Mouse (Mus musculus): Measurements from ENCODE around the gene Lrrk2. TPM values are rescaled to one million over a fixed set of nuclear protein-coding genes. Genes with fewer than 3 reads are reported as not detected.
A peak's percentile ranks its signal among the peaks of the same experiment; 100 is the strongest.

Lrrk2 gene
- polyA plus RNA-seq, 1 experiment from 2014 or later = 1.4 TPM

- Histone ChIP-seq H3K4me3 (no peak overlapping the region), H3K4me2 (no peak overlapping the region), H3K36me3 (ENCODE audit: poor library complexity, severe bottlenecking) (no peaks in the 10 kb centered on the region), H3K27me3 (no peaks in the 10 kb centered on the region), H3K9ac (no peak overlapping the region), H3K4me1 (no peaks in the 10 kb centered on the region), H3K9me3 (replicated peaks) (0 out of 2 replicates have a peak, but pooled peaks cover 2% of the 10 kb centered on the region), H3K27ac (no peak overlapping the region)
- WGBS = 97% methylated on average over 2 of the region's 2 CpGs
- no peak for ATAC-seq
These were observed 20.9 kb downstream of the Lrrk2 start for GRCm38 (mm10) chr15:91693856-91694255.

- Histone ChIP-seq H3K4me3 (no peak overlapping the region), H3K9ac (no peak overlapping the region), H3K27me3 (no peaks in the 10 kb centered on the region), H3K4me1 (peaks cover 6% of the 10 kb centered on the region), H3K9me3 (replicated peaks) (no peaks in the 10 kb centered on the region), H3K36me3 (ENCODE audit: poor library complexity, severe bottlenecking) (no peaks in the 10 kb centered on the region), H3K4me2 (no peak overlapping the region), H3K27ac (no peak overlapping the region)
- ATAC-seq = no peak
- WGBS = 46% methylated on average over 1 of the region's 1 CpGs
These were observed 27.9 kb downstream of the Lrrk2 start for GRCm38 (mm10) chr15:91700841-91701240.

GRCm38 (mm10) chr15:91702991-91703715, 30.2 kb downstream of the Lrrk2 start:
- 50% methylated on average over 8 of the region's 8 CpGs for WGBS
- ATAC-seq = peak; percentile 38; the same call in 1 of the 2 replicates

GRCm38 (mm10) chr15:91704091-91704490, 31.1 kb downstream of the Lrrk2 start:
- Histone ChIP-seq H3K4me1 (peaks cover 6% of the 10 kb centered on the region), H3K9me3 (replicated peaks) (no peaks in the 10 kb centered on the region), H3K27ac (no peak overlapping the region), H3K4me2 (no peak overlapping the region), H3K36me3 (ENCODE audit: poor library complexity, severe bottlenecking) (no peaks in the 10 kb centered on the region), H3K27me3 (no peaks in the 10 kb centered on the region), H3K4me3 (no peak overlapping the region), H3K9ac (no peak overlapping the region)
- ATAC-seq = no peak
- WGBS = 76% methylated on average over 7 of the region's 7 CpGs

More at GRCm38 (mm10) chr15:91702991-91703715, 30.2 kb downstream of the Lrrk2 start:
- H3K4me2 ChIP-seq = no peak overlapping the region
- H3K4me1 ChIP-seq = peaks cover 6% of the 10 kb centered on the region
- H3K27me3 ChIP-seq = no peaks in the 10 kb centered on the region
- H3K9ac ChIP-seq = no peak overlapping the region
- H3K27ac ChIP-seq = no peak overlapping the region
- H3K4me3 ChIP-seq = no peak overlapping the region
- H3K9me3 ChIP-seq (replicated peaks) = no peaks in the 10 kb centered on the region
- H3K36me3 ChIP-seq (ENCODE audit: poor library complexity, severe bottlenecking) = no peaks in the 10 kb centered on the region

- peak; percentile 58; the same call in 1 of the 2 replicates for ATAC-seq
- 26% methylated on average over 29 of the region's 29 CpGs for WGBS
- Histone ChIP-seq H3K27ac (no peak overlapping the region), H3K4me1 (no peaks in the 10 kb centered on the region), H3K4me3 (peak overlapping the region; percentile 30), H3K36me3 (ENCODE audit: poor library complexity, severe bottlenecking) (no peaks in the 10 kb centered on the region), H3K4me2 (peak overlapping the region; percentile 51), H3K27me3 (no peaks in the 10 kb centered on the region), H3K9me3 (replicated peaks) (no peaks in the 10 kb centered on the region), H3K9ac (no peak overlapping the region)
These were observed 36.5 kb downstream of the Lrrk2 start for GRCm38 (mm10) chr15:91709207-91710130.

- ATAC-seq = no peak
- Histone ChIP-seq H3K9ac (no peak overlapping the region), H3K4me1 (no peaks in the 10 kb centered on the region), H3K9me3 (replicated peaks) (no peaks in the 10 kb centered on the region), H3K36me3 (ENCODE audit: poor library complexity, severe bottlenecking) (no peaks in the 10 kb centered on the region), H3K4me3 (no peak overlapping the region), H3K27me3 (no peaks in the 10 kb centered on the region), H3K4me2 (no peak overlapping the region), H3K27ac (no peak overlapping the region)
- 80% methylated on average over 14 of the region's 14 CpGs for WGBS
These were observed 62.4 kb downstream of the Lrrk2 start for GRCm38 (mm10) chr15:91735216-91735922.

- no peak for ATAC-seq
- H3K4me2 ChIP-seq = no peak overlapping the region
- H3K27ac ChIP-seq = no peak overlapping the region
- H3K9me3 ChIP-seq (replicated peaks) = no peaks in the 10 kb centered on the region
- no peak overlapping the region for H3K9ac ChIP-seq
- no peaks in the 10 kb centered on the region for H3K27me3 ChIP-seq
- no peaks in the 10 kb centered on the region for H3K36me3 ChIP-seq (ENCODE audit: poor library complexity, severe bottlenecking)
- H3K4me1 ChIP-seq = no peaks in the 10 kb centered on the region
- WGBS = 48% methylated on average over 15 of the region's 15 CpGs
- no peak overlapping the region for H3K4me3 ChIP-seq
These were observed 64.0 kb downstream of the Lrrk2 start for GRCm38 (mm10) chr15:91736791-91737533.

GRCm38 (mm10) chr15:91738808-91739207, 65.8 kb downstream of the Lrrk2 start:
- Histone ChIP-seq H3K9ac (no peak overlapping the region), H3K27me3 (no peaks in the 10 kb centered on the region), H3K36me3 (ENCODE audit: poor library complexity, severe bottlenecking) (no peaks in the 10 kb centered on the region), H3K4me2 (no peak overlapping the region), H3K4me1 (no peaks in the 10 kb centered on the region), H3K27ac (no peak overlapping the region), H3K4me3 (no peak overlapping the region), H3K9me3 (replicated peaks) (no peaks in the 10 kb centered on the region)
- no peak for ATAC-seq
- 69% methylated on average over 9 of the region's 9 CpGs for WGBS

GRCm38 (mm10) chr15:91745501-91745900, 72.5 kb downstream of the Lrrk2 start:
- Histone ChIP-seq H3K27me3 (no peaks in the 10 kb centered on the region), H3K27ac (no peak overlapping the region), H3K4me2 (no peak overlapping the region), H3K9ac (no peak overlapping the region), H3K4me1 (no peaks in the 10 kb centered on the region), H3K9me3 (replicated peaks) (no peaks in the 10 kb centered on the region), H3K36me3 (ENCODE audit: poor library complexity, severe bottlenecking) (no peaks in the 10 kb centered on the region), H3K4me3 (no peak overlapping the region)
- no peak for ATAC-seq
- 83% methylated on average over 4 of the region's 4 CpGs for WGBS

GRCm38 (mm10) chr15:91752111-91752510, 79.1 kb downstream of the Lrrk2 start:
- 62% methylated on average over 12 of the region's 12 CpGs for WGBS
- H3K9ac ChIP-seq = no peak overlapping the region

GRCm38 (mm10) chr15:91753378-91754080, 80.6 kb downstream of the Lrrk2 start:
- 0 out of 2 replicates have a peak, but pooled peaks cover 4% of the 10 kb centered on the region for H3K4me1 ChIP-seq
- ATAC-seq = peak; percentile 43; the same call in 1 of the 2 replicates
- H3K4me3 ChIP-seq = no peak overlapping the region
- no peak overlapping the region for H3K4me2 ChIP-seq
- WGBS = 71% methylated on average over 14 of the region's 14 CpGs
- H3K27ac ChIP-seq = peak overlapping the region; percentile 35; the same call in 1 of the 2 replicates
- H3K9me3 ChIP-seq (replicated peaks) = no peaks in the 10 kb centered on the region
- no peaks in the 10 kb centered on the region for H3K36me3 ChIP-seq (ENCODE audit: poor library complexity, severe bottlenecking)
- H3K9ac ChIP-seq = no peak overlapping the region
- no peaks in the 10 kb centered on the region for H3K27me3 ChIP-seq

More at GRCm38 (mm10) chr15:91752111-91752510, 79.1 kb downstream of the Lrrk2 start:
- no peak overlapping the region for H3K27ac ChIP-seq
- H3K4me3 ChIP-seq = no peak overlapping the region
- H3K4me2 ChIP-seq = no peak overlapping the region
- ATAC-seq = no peak
- no peaks in the 10 kb centered on the region for H3K9me3 ChIP-seq (replicated peaks)
- H3K27me3 ChIP-seq = no peaks in the 10 kb centered on the region
- H3K36me3 ChIP-seq (ENCODE audit: poor library complexity, severe bottlenecking) = no peaks in the 10 kb centered on the region
- 0 out of 2 replicates have a peak, but pooled peaks cover 4% of the 10 kb centered on the region for H3K4me1 ChIP-seq
